Mouse (Mus musculus) adrenal gland, postnatal 36 days (tissue): Measurements from ENCODE around the gene 2310007B03Rik. TPM values are rescaled to one million over a fixed set of nuclear protein-coding genes. Genes with fewer than 3 reads are reported as not detected.
A peak's percentile ranks its signal among the peaks of the same experiment; 100 is the strongest.

ENCODE experiments used
- DNase-seq, 2 experiments: peaks; one replicate each; pipeline ENCODE4 v3.0.0; 2021; ENCODE audit warnings: mixed read lengths in 1 of 2
- total RNA-seq, 2 experiments: library from RNA; stranded (reverse); gene quantifications; 2 replicates each; pipeline ENCODE4 v1.2.3; 2021

2310007B03Rik gene
- total RNA-seq, 2 experiments from 2014 or later: not detected

- peak; percentile 62 to 76 for DNase-seq
Measured at GRCm38 (mm10) chr1:93101571-93102061, 59.1 kb downstream of the 2310007B03Rik start, which contains the start of gene Kif1a. Gene Kif1a (minus strand): TSS chr1:93101951.

Other genes with a start within 250 kb of the 2310007B03Rik start
- 10 to 100 TPM; 16.0 to 16.7 TPM for gene Capn10, start 226.6 kb downstream of the 2310007B03Rik start, total RNA-seq
- gene Gpr35, start 210.1 kb downstream of the 2310007B03Rik start, total RNA-seq: 1 to 10 TPM in 1 of 2 experiments, under 1 TPM in 1; 0.53 to 1.9 TPM
- not detected for gene Aqp12, start 154.6 kb downstream of the 2310007B03Rik start, total RNA-seq
- gene Kif1a, start 59.0 kb downstream of the 2310007B03Rik start, total RNA-seq: 10 to 100 TPM; 20.7 to 27.9 TPM
- gene Agxt, start 25.7 kb downstream of the 2310007B03Rik start, total RNA-seq: not detected
- under 1 TPM in 1 of 2 experiments, not detected in 1; 0.03 TPM for gene Crocc2, start 7.8 kb upstream of the 2310007B03Rik start, total RNA-seq
- gene Sned1, start 74.9 kb upstream of the 2310007B03Rik start, total RNA-seq: 10 to 100 TPM; 15.5 to 18.3 TPM
- 10 to 100 TPM; 23.0 to 24.9 TPM for gene Mterf4, start 145.0 kb upstream of the 2310007B03Rik start, total RNA-seq
- gene Ppp1r7, start 181.9 kb upstream of the 2310007B03Rik start, total RNA-seq: 10 to 100 TPM; 31.8 to 32.5 TPM
- 1 to 10 TPM; 3.3 to 3.7 TPM for gene Pask, start 182.5 kb upstream of the 2310007B03Rik start, total RNA-seq
- not detected for gene Ano7, start 213.0 kb upstream of the 2310007B03Rik start, total RNA-seq